Mouse (Mus musculus): Measurements from ENCODE around the gene Barx1. TPM values are rescaled to one million over a fixed set of nuclear protein-coding genes. Genes with fewer than 3 reads are reported as not detected.

Barx1 gene
- polyA plus RNA-seq, 1 experiment from 2014 or later: not detected

DNA sequence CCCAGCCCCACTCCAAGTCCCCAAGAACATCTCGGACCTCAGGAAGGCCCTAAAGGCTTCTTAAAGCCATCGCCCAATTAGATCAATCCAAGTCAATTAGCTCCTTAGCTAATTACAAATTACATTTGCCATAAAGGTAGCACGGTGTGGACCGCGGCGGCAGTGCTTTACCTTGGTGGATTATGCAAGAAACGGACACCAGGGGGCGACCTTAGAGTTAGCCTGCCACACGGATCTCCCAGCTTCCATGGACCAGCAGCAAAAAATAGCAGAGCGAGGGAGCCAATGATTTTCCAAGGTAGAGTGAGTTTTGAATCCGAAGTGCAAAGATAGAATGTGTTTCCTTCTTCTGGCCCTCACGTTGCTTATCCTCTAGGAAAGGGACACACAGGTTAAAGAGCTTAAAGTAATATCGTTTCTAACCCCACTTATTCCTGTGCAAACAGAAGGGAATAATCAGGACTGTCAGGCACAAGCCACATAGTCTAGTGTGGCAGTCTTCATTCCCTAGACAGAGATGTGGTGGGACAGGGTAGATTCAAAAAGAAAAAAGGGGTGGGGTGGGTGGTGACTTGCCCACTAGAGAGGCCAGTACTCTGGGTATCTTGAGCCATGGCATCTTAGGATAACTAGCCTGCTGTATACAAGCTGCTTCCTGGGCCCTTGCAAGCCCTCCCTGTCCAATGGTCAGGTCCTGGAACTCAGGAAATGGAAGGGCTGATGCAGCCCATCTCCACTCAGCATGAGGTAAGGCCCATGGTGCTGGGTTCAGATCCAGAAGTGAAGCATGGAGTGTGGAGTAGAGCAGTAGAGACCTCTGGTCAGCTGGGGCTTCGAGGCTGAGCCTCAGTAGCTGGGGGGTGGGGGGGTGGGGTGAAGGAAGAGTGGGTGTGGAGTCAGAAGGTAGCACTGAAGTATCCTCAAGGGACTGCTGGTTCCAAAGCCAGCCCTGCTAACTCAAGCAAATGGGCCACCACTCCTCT, 8.7 kb upstream of the Barx1 start:
- WGBS (ENCODE audit: missing documents): 10% methylated on average over 14 of the region's 14 CpGs
- no peaks in the 10 kb centered on the region for H3K79me2 ChIP-seq (ENCODE audit: inconsistent target)
- H3K4me3 ChIP-seq (ENCODE audit: inconsistent target): no peak overlapping the region
- no peak overlapping the region for H3K27ac ChIP-seq
- no peaks in the 10 kb centered on the region for H3K36me3 ChIP-seq (ENCODE audit: inconsistent target)

DNA sequence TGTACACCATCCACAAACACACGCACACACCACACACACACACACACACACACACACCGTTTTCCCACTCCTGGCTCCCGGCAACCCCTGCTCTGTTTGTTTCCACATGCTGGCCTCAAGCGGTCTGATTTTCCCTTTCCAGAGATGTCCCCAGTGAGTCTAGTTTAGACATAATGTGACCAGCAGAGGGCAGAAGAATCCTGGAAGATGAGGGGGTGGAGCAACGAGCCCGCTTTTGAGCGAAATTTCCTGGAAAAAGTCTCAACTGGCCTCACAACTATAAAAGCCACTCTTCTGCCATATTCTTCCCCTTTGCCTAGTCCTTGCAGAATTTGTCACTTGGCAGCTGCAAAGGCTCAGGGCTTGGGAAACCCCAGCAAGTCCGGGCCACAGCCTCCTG, 7.2 kb upstream of the Barx1 start:
- no peaks in the 10 kb centered on the region for H3K79me2 ChIP-seq (ENCODE audit: inconsistent target)
- H3K27ac ChIP-seq: no peak overlapping the region
- no peak overlapping the region for H3K4me3 ChIP-seq (ENCODE audit: inconsistent target)
- no peaks in the 10 kb centered on the region for H3K36me3 ChIP-seq (ENCODE audit: inconsistent target)
- WGBS (ENCODE audit: missing documents): 6% methylated on average over 5 of the region's 8 CpGs

- 11% methylated on average over 9 of the region's 9 CpGs for WGBS (ENCODE audit: missing documents)
These were observed 5.0 kb upstream of the Barx1 start for GRCm38 (mm10) chr13:48657791-48658190.

DNA sequence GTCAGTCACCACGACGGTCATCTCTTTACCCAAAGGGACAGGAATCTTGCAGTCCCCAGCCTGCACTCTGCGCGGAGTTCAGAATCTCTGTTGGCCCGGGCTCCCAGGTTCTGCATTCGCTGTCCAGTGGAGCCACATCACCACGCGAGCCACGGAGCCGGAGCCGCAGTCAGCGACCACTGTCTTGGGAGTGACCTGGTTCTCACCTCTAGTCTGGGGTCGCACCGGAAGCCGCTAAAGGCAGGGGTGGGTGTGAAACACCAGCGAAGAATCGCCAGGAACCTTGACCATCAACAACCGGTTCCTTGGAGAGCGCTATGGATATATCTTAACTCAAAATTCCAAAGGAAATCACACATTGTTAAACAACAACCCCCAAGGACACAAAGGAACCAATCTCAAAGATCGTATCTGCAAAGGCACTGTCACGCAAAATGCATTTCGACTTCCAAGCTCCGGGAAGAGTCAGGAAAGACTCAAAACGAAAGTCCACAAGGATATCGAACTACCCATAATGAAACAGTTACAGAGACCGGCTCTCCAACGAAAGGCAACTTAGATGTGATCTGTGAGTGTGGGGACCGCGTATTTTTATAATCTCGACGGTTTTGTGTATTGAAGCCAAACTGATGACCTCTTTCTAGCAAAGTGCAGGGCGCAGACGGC, 4.1 kb upstream of the Barx1 start:
- no peak overlapping the region for H3K27ac ChIP-seq
- 3% methylated on average over 33 of the region's 33 CpGs for WGBS (ENCODE audit: missing documents)
- H3K79me2 ChIP-seq (ENCODE audit: inconsistent target): no peaks in the 10 kb centered on the region
- H3K36me3 ChIP-seq (ENCODE audit: inconsistent target): no peaks in the 10 kb centered on the region
- H3K4me3 ChIP-seq (ENCODE audit: inconsistent target): no peak overlapping the region

More at GRCm38 (mm10) chr13:48657791-48658190, 5.0 kb upstream of the Barx1 start:
- no peak overlapping the region for H3K27ac ChIP-seq
- no peak overlapping the region for H3K4me3 ChIP-seq (ENCODE audit: inconsistent target)
- H3K79me2 ChIP-seq (ENCODE audit: inconsistent target): no peaks in the 10 kb centered on the region
- H3K36me3 ChIP-seq (ENCODE audit: inconsistent target): no peaks in the 10 kb centered on the region

GRCm38 (mm10) chr13:48659254-48660220, 3.3 kb upstream of the Barx1 start:
- WGBS (ENCODE audit: missing documents): 6% methylated on average over 37 of the region's 38 CpGs
- Histone ChIP-seq H3K36me3 (ENCODE audit: inconsistent target) (no peaks in the 10 kb centered on the region), H3K79me2 (ENCODE audit: inconsistent target) (no peaks in the 10 kb centered on the region), H3K27ac (no peak overlapping the region), H3K4me3 (ENCODE audit: inconsistent target) (no peak overlapping the region)

GRCm38 (mm10) chr13:48660221-48660734, 2.5 kb upstream of the Barx1 start:
- whole genome bisulfite sequencing (ENCODE audit: missing documents): 15% methylated on average over 11 of the region's 11 CpGs
- Histone ChIP-seq H3K27ac (no peak overlapping the region), H3K36me3 (ENCODE audit: inconsistent target) (no peaks in the 10 kb centered on the region), H3K79me2 (ENCODE audit: inconsistent target) (no peaks in the 10 kb centered on the region), H3K4me3 (ENCODE audit: inconsistent target) (no peak overlapping the region)

DNA sequence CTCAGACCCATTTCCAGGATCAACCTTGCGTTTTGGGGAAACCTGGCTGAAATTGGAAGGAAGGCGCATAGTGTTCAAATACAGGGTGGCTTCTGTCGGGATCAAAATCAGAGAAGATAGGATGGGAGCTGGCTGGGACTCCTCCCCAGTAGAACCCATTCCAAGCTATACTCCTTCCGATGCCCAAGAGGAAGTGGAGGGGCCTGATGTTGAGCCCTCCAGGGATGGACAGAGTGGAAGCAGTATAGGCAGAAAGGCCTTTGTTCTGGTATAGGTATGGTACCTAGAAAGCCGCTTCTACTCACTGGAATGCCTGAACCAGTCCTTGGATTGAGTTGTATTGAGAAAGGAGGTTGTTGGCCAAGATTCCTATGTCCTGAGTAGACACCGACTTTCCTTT, 2.1 kb upstream of the Barx1 start:
- Histone ChIP-seq H3K27ac (no peak overlapping the region), H3K4me3 (ENCODE audit: inconsistent target) (no peak overlapping the region), H3K36me3 (ENCODE audit: inconsistent target) (no peaks in the 10 kb centered on the region), H3K79me2 (ENCODE audit: inconsistent target) (no peaks in the 10 kb centered on the region)
- 31% methylated on average over 6 of the region's 6 CpGs for WGBS (ENCODE audit: missing documents)

GRCm38 (mm10) chr13:48661561-48661960, 1.2 kb upstream of the Barx1 start:
- H3K27ac ChIP-seq: no peak overlapping the region
- no peaks in the 10 kb centered on the region for H3K36me3 ChIP-seq (ENCODE audit: inconsistent target)
- H3K79me2 ChIP-seq (ENCODE audit: inconsistent target): no peaks in the 10 kb centered on the region
- H3K4me3 ChIP-seq (ENCODE audit: inconsistent target): no peak overlapping the region
- WGBS (ENCODE audit: missing documents): 13% methylated on average over 1 of the region's 1 CpGs

- Histone ChIP-seq H3K79me2 (ENCODE audit: inconsistent target) (no peaks in the 10 kb centered on the region), H3K4me3 (ENCODE audit: inconsistent target) (no peak overlapping the region), H3K27ac (no peak overlapping the region), H3K36me3 (ENCODE audit: inconsistent target) (no peaks in the 10 kb centered on the region)
- 9% methylated on average over 54 of the region's 54 CpGs for WGBS (ENCODE audit: missing documents)
These were observed 601 bp downstream of the Barx1 start for GRCm38 (mm10) chr13:48663211-48663987.

GRCm38 (mm10) chr13:48663988-48664339, 1.2 kb downstream of the Barx1 start:
- Histone ChIP-seq H3K27ac (no peak overlapping the region), H3K79me2 (ENCODE audit: inconsistent target) (no peaks in the 10 kb centered on the region), H3K4me3 (ENCODE audit: inconsistent target) (no peak overlapping the region), H3K36me3 (ENCODE audit: inconsistent target) (no peaks in the 10 kb centered on the region)
- WGBS (ENCODE audit: missing documents): 44% methylated on average over 7 of the region's 7 CpGs

- no peaks in the 10 kb centered on the region for H3K79me2 ChIP-seq (ENCODE audit: inconsistent target)
- H3K4me3 ChIP-seq (ENCODE audit: inconsistent target): no peak overlapping the region
- WGBS (ENCODE audit: missing documents): 7% methylated on average over 39 of the region's 39 CpGs
- H3K36me3 ChIP-seq (ENCODE audit: inconsistent target): no peaks in the 10 kb centered on the region
- no peak overlapping the region for H3K27ac ChIP-seq
These were observed 2.3 kb downstream of the Barx1 start for GRCm38 (mm10) chr13:48664916-48665655.

DNA sequence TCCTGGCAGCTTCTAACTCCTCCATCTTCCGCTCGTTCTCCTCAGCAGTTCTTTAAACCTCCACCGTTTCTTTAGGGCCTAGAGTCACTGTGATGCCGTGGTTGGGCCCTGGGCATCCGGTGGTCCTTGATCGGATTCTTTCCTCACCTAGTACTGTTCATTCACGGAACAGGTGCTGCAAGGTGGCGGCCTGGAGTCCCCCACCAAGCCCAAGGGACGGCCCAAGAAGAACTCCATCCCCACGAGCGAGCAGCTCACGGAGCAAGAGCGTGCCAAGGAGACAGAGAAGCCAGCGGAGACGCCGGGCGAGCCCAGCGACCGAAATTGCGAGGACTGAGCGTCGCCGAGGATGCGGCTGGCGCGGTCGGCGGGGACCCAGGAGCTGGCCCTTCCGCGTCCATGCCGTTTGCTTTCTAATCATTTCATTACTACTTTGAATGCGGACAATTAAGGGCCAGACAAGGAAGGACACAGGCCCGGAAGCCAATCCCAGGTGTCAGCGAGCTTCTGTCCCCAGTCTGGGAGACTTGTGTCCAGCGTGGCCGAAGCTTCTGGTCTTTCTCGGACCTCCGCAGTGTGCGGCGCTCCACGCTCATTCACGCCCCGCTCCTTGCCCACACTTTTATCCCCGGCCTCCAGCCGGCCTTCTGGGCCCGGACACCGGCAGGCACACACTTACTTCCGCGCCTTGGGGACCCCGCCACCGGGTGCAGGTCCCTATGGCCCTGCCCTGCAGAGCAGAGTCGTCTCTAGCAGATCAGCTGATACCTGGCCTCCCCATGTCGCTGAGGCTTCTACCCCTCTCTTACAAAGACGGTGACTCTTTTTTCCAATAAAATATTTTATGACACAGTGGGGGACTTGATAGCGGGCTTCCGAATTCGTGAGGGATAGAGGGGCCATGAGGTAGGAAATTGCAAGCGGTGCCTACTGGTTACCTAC, 3.1 kb downstream of the Barx1 start:
- Histone ChIP-seq H3K4me3 (ENCODE audit: inconsistent target) (no peak overlapping the region), H3K36me3 (ENCODE audit: inconsistent target) (no peaks in the 10 kb centered on the region), H3K79me2 (ENCODE audit: inconsistent target) (no peaks in the 10 kb centered on the region), H3K27ac (no peak overlapping the region)
- 6% methylated on average over 58 of the region's 58 CpGs for WGBS (ENCODE audit: missing documents)
